Mouse (Mus musculus): ENCODE results near the gene Srsf6.

GRCm38 (mm10) chr2:162975157-162975775, 43.9 kb downstream of the Srsf6 start:
- TF ChIP-seq CTCF (IDR thresholded peaks at IDR 0.05) (no peak), POLR2A (IDR thresholded peaks at IDR 0.05; ENCODE audit: insufficient read depth, low read depth, low read length) (no peak), EP300 (IDR thresholded peaks at IDR 0.05; ENCODE audit: insufficient read depth, low read depth, low read length) (no peak)
